Mouse (Mus musculus) midbrain, embryonic 11.5 days (tissue): ENCODE measurements at regions not wholly inside any gene's neighbourhood (a gene's known extent, or its start where the extent isn't known, plus 50 kb on each side); places are given as distances from the start of the nearest gene placed in this dataset.

ENCODE experiments used
- ATAC-seq: fragments of 200-750 bp; cut with Nextera tagmentation; 2 replicates; pipeline ENCODE4 v1.8.0; 2017; ENCODE audit warnings: moderate TSS enrichment, moderate library complexity; ENCODE audit not compliant: low FRiP score
- DNase-seq: peaks from one replicate; pipeline ENCODE4 v3.0.0; 2015; ENCODE audit warnings: low spot score; ENCODE audit errors: missing footprints
- H3K27ac ChIP-seq: fragments of 300-500 bp; sonication (generic); 2 replicates; pipeline ENCODE4 v1.5.1; 2014; ENCODE audit warnings: low read depth, low read length
- H3K27me3 ChIP-seq: fragments of 300-500 bp; sonication (generic); 2 replicates; pipeline ENCODE4 v1.6.1; 2014; ENCODE audit warnings: mild to moderate bottlenecking, low read length, moderate library complexity, mixed read lengths; ENCODE audit not compliant: control insufficient read depth, insufficient read depth
- H3K36me3 ChIP-seq: fragments of 300-500 bp; sonication (generic); 2 replicates; pipeline ENCODE4 v1.6.1; 2014; ENCODE audit warnings: mild to moderate bottlenecking, low read length, moderate library complexity, mixed read lengths; ENCODE audit not compliant: control insufficient read depth, insufficient read depth
- H3K4me1 ChIP-seq: fragments of 300-500 bp; sonication (generic); 2 replicates; pipeline ENCODE4 v1.6.1; 2014; ENCODE audit warnings: low read length; ENCODE audit not compliant: control insufficient read depth, insufficient read depth
- H3K4me2 ChIP-seq: fragments of 300-500 bp; sonication (generic); 2 replicates; pipeline ENCODE4 v1.6.1; 2014; ENCODE audit warnings: mild to moderate bottlenecking, moderate library complexity
- H3K4me3 ChIP-seq: fragments of 300-500 bp; sonication (generic); 2 replicates; pipeline ENCODE4 v1.5.1; 2014; ENCODE audit warnings: low read depth, low read length
- H3K9ac ChIP-seq: fragments of 300-500 bp; sonication (generic); 2 replicates; pipeline ENCODE4 v1.6.1; 2014; ENCODE audit warnings: low read length
- H3K9me3 ChIP-seq: fragments of 300-500 bp; sonication (generic); 2 replicates; pipeline ENCODE4 v1.6.1; 2016; ENCODE audit warnings: low read length; ENCODE audit not compliant: control insufficient read depth
- WGBS: fragments of 180-500 bp; shearing (Covaris S2); extraction: QIAGEN DNeasy Blood & Tissue Kit; methylation state at CpG from one replicate; pipeline ENCODE4 v1.1.7; 2014; 5-methylcytosine and 5-hydroxymethylcytosine counted together

DNA sequence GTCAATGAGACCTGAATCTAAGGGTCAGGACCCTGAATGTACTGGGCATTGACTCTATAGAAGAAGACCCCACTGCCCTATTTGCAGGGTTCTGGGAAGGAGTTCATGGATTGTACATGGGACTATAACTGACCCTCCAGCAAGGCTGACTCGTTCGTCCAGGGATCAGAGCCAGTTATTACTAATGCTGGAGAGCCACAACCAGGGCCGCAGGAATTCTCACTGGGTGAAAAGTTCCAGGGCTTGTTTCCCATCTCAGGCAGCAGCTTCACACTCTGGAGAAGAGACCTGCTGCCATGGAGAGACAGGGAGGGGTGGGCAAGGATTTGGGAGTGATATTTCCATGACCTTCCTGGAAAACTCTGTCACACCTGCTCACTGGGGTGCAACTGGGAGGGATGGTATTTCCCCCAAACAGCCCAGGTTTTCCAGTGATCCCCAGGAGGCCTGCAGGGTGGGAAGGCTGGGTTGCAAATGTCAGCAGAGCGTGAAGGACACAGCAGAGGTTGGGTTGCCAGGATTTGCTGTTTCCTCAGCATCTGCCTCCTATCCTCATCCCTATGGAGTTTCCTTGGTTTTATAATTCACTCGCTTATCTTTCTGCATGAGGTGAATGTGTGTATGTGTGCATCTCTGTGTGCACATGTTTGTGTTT, 316.2 kb downstream of the Rps24 start:
- Histone ChIP-seq H3K9me3 (no peaks in the 10 kb centered on the region), H3K4me2 (no peak overlapping the region), H3K27ac (no peak overlapping the region), H3K36me3 (no peaks in the 10 kb centered on the region), H3K9ac (no peak overlapping the region), H3K27me3 (no peaks in the 10 kb centered on the region), H3K4me1 (no peaks in the 10 kb centered on the region), H3K4me3 (no peak overlapping the region)
- WGBS, result 87% methylated on average over 5 of the region's 5 CpGs
- ATAC-seq (no peak), DNase-seq (peak; percentile 67)

DNA sequence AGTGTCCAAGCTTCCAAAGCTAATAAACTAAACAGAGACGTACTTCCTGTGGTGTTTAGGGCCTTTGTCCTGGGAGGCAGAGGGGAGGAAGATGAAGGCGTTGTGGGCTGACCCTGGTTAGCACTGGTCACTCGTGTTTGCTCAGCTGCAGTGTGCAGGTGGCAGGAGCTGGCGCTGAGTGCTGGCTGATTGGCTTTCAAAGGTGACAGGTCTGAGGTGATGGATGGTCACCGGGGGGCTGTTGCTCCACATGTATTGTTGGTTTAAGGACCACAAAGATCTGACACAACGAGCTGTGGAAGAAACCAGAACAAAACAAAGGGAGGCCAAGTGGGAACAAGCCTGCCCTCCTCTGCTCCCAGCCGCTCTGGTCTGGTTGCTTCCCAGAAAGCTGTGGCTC, 320.1 kb downstream of the Rps24 start:
- H3K27me3 ChIP-seq, result no peaks in the 10 kb centered on the region
- no peak overlapping the region for H3K27ac ChIP-seq
- no peak overlapping the region for H3K9ac ChIP-seq
- ATAC-seq (no peak), DNase-seq (peak; percentile 49)
- H3K36me3 ChIP-seq, result no peaks in the 10 kb centered on the region
- no peaks in the 10 kb centered on the region for H3K9me3 ChIP-seq
- WGBS, result 24% methylated on average over 7 of the region's 7 CpGs
- H3K4me1 ChIP-seq, result no peaks in the 10 kb centered on the region
- no peak overlapping the region for H3K4me3 ChIP-seq
- no peak overlapping the region for H3K4me2 ChIP-seq

DNA sequence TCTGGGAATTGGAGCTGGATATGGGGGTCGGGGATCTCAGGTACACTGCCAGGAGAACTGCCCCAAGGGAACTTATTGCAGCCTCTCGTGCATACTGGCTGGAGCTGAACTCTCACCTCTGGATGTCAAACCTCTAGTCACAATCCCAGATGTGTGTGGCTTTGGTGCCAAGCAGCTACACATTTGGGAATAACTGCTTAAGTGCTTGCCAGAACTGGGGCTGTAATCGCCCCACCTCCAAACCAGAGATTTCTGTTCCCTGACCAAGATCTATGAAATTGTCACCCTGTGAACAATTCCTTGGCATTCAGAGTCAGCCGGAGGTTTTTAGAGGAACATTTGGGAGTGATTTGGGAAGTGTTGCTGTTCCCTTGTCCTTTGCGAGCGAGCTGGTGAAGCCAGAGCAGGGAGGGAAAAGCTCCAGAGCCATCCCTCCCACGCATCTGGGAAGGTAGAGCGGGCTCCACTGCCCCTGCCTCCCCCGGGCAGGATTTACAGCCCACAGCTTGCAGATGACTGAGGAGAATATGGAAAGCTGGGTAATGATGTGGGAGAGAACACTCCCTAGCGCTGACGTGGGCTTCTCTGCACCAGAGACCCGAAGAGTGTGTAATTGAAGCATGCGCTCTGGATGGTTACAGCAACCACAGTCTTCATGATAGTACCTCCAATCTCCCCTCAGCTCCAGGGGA, 336.1 kb downstream of the Rps24 start:
- DNase-seq (no peak), ATAC-seq (no peak)
- Histone ChIP-seq H3K4me3 (no peak overlapping the region), H3K36me3 (no peaks in the 10 kb centered on the region), H3K27me3 (no peaks in the 10 kb centered on the region), H3K9ac (no peak overlapping the region), H3K4me1 (peaks cover 41% of the 10 kb centered on the region), H3K27ac (no peak overlapping the region), H3K4me2 (no peak overlapping the region), H3K9me3 (no peaks in the 10 kb centered on the region)
- WGBS, result 84% methylated on average over 13 of the region's 13 CpGs

DNA sequence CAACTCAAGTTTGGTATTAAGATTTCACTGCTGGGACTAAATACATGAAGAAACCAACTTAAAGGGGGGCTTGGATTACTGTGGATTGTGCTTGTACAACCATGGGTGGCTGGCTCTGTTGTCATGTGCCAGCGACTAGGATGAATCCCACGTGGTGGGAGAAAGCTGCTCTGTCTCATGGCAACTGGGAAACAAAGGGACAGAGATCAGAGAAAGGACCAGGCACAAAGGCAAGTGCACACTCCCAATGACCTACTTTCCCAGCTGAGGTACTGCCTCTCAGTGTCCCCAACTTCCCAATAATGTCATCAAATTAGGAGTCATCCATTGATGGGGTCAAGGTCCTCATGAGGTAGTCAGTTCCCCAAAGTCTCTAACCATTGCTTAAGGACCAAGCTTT, 337.4 kb downstream of the Rps24 start:
- WGBS, result 4% methylated on average over 2 of the region's 2 CpGs

DNA sequence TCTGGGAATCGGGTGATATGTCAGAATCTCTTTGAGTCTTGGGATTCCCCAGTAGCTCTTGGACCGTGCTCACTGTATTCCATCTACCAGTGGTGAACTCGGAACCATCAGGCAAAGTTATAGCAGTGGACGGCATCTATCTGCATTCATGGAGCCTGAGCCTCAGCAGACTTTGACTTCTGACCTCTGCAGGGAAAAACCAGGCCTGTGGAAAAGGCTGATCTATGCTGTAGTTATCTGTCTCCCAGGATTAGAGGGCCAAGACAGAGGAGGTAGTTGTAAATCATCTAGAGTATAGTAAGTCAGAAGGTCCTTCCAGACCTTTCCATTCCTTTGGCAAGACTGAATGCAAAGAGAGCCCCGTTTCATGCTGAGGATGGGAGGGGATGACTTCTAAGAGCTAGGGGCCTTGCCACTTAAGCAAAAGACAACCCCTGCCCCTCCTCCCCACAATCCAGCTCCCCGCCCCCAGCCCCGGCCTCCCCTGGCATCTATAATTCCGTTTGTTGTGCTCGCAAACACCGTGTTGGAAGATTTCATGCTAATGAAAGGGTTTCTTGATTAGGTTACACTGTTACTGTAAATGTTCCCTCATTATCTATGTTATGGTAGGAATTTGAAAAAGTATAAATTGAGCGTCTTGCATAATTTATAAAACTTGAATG, 338.9 kb downstream of the Rps24 start:
- Histone ChIP-seq H3K4me1 (peaks cover 51% of the 10 kb centered on the region), H3K4me2 (peak overlapping the region; percentile 25; the same call in 1 of the 2 replicates), H3K27me3 (no peaks in the 10 kb centered on the region), H3K27ac (peak overlapping the region; percentile 96), H3K9ac (peak overlapping the region; percentile 29; the same call in 1 of the 2 replicates), H3K9me3 (no peaks in the 10 kb centered on the region), H3K4me3 (no peak overlapping the region), H3K36me3 (no peaks in the 10 kb centered on the region)
- 0 out of 2 replicates have a peak, but pooled peaks have one; percentile 1 for ATAC-seq
- WGBS, result 30% methylated on average over 11 of the region's 11 CpGs
- DNase-seq, result peak; percentile 89

More for the DNA sequence above, 337.4 kb downstream of the Rps24 start:
- no peaks in the 10 kb centered on the region for H3K9me3 ChIP-seq
- H3K4me2 ChIP-seq, result no peak overlapping the region
- DNase-seq (no peak), ATAC-seq (no peak)
- no peak overlapping the region for H3K4me3 ChIP-seq
- H3K36me3 ChIP-seq, result no peaks in the 10 kb centered on the region
- H3K9ac ChIP-seq, result no peak overlapping the region
- no peak overlapping the region for H3K27ac ChIP-seq
- peaks cover 53% of the 10 kb centered on the region for H3K4me1 ChIP-seq
- no peaks in the 10 kb centered on the region for H3K27me3 ChIP-seq

DNA sequence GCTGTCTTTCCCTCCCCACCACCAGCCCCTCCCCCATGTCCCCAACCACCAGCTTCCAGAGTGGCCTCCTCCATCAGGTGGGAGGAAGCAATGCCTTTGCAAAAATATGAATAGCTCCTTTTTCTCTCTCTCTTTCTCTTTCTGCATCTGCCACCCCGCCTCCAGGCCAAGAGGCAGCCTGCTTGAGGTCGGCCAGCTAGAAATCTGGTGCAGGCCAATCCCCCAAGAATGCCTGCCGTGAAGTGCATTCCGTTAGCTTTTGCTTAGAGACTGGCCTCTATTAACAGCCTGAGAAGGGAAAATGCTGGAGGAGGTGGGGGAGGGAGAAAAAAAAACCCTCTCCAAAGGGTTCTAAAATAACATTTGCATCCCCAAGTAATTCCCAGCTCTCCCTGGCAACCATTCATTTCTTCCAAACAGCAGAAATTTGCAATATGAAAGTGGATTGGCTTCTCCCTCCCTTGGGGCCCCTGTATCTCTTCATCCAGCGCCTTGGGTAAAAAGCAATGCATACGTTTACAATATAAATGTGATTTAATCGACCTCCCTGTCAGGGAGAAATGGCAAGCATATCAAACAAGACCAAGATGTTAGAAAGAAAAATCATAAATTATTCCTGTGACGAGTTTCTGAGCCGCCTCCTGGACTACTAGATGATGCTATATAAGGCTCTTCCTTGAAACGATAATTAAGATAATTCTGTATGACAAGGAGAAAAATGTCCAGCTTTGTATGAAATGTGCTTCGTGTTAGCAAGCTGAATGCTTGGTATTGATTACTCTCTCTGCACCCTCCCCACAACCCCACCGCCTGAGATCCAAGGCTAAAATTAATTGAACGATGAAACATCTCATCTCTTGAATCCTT, 339.8 kb downstream of the Rps24 start:
- 17% methylated on average over 13 of the region's 13 CpGs for WGBS
- H3K36me3 ChIP-seq, result no peaks in the 10 kb centered on the region
- peak overlapping the region; percentile 9; the same call in 1 of the 2 replicates for H3K9ac ChIP-seq
- ATAC-seq (peak; percentile 79), DNase-seq (peak; percentile 95)
- peak overlapping the region; percentile 96 for H3K27ac ChIP-seq
- peaks cover 51% of the 10 kb centered on the region for H3K4me1 ChIP-seq
- H3K9me3 ChIP-seq, result no peaks in the 10 kb centered on the region
- H3K27me3 ChIP-seq, result no peaks in the 10 kb centered on the region
- no peak overlapping the region for H3K4me3 ChIP-seq
- H3K4me2 ChIP-seq, result peak overlapping the region; percentile 25; the same call in 1 of the 2 replicates

DNA sequence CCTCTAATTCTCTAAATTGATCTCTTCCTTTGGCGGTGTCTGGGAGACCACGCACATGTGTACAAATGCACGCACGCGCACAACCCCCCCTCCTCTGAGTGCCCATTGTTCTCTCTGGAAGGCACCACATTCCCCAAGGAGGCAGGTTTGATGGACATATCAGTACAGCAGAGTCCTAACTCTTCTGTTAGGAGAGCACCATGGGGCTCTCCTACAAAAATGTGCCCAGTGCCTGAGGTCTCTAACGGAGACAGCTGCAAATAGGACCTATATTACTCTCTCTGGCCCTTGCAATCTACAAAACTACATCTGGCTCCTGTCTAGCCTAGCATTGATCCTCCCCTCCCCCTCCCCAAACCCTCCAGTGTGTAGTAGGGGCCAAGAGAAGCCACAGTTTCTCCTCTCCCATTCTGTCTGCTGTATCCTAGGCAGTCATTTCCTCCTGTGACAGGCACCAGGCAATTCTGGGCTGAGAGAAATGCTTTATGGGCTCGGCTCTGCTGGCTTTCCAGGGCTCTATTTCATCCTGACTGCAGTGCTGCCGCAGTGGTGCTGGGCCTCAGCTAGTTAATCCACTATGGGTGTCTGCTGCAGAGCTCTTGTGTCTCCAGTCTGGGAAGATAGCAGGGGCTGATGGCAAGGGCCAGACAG, 340.6 kb downstream of the Rps24 start:
- 9% methylated on average over 8 of the region's 8 CpGs for WGBS
- Histone ChIP-seq H3K4me2 (peak overlapping the region; percentile 25; the same call in 1 of the 2 replicates), H3K4me3 (no peak overlapping the region), H3K4me1 (peaks cover 53% of the 10 kb centered on the region), H3K27me3 (no peaks in the 10 kb centered on the region), H3K9ac (peak overlapping the region; percentile 51), H3K9me3 (no peaks in the 10 kb centered on the region), H3K36me3 (no peaks in the 10 kb centered on the region), H3K27ac (peak overlapping the region; percentile 96)
- ATAC-seq, result peak; percentile 84
- peak; percentile 97 for DNase-seq

DNA sequence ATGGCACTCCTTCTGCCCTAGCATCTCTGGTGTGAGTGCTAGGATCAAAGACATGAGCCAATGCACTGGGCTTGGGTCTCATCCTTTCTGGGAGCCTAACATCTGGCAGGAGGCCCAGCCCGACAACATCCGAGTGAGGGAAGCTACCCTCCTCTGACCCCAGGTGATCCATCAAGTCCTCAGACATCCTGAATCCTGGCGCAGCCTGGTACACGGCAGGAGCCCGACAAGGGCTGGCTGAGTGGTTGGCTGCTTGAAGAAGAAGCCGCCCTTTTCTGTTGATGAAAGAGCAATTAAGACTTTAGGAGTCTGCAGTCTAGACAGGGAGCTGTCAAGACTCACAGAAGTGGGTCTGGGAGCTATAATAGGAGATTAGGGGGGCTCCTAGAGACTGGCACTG, 342.1 kb downstream of the Rps24 start:
- Histone ChIP-seq H3K27ac (peak overlapping the region; percentile 96), H3K4me2 (no peak overlapping the region), H3K36me3 (no peaks in the 10 kb centered on the region), H3K4me1 (peaks cover 62% of the 10 kb centered on the region), H3K27me3 (no peaks in the 10 kb centered on the region), H3K9me3 (no peaks in the 10 kb centered on the region), H3K9ac (no peak overlapping the region), H3K4me3 (no peak overlapping the region)
- no peak for DNase-seq
- ATAC-seq, result no peak
- 52% methylated on average over 6 of the region's 6 CpGs for WGBS
